13 mouse cellular contexts compared by ENCODE assay signal in the genomic region with DNA sequence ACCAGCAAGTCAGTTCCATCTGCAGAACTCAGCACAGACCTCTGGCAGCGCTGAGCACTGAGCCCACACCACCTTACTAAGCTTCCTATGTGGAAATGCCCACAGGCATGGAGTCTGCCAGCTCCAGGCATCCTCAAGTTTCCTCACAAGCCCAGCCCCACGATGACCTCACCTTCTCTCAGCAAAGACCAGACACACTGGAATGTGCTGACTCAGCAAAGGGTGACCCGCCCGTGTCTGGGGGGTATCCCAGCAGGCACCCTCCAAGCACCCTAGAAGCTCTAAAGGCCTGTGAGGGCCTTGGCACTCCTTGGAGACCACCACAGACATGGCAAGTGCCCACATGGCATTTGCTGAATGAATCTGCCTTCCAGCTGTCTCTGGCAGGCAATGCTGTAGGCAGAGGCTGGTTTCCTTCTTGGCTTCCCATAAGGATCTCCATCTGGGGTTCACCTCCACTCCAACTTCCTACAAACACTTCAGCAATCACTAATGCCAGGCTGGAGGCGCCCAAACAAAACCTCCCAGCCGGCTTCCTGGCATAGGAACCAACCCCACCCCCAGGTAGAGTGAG. TPM values are rescaled to one million over a fixed set of nuclear protein-coding genes. Genes with fewer than 3 reads are reported as not detected.
DNase-seq lines count a peak whose midpoint lies in the region; ATAC-seq lines count a peak whose summit lies in the region.
"Had no signal": no experiment of that assay in that cellular context is flagged by ENCODE, and none has a peak within 500 bp of the region (broad histone marks: within the 10 kb centered on the region; RNA-seq: fewer than 3 reads in every experiment).

No protein-coding gene starts in this region.

- H3K9me3 ChIP-seq in stomach, embryonic 15.5 days: no peaks in the 10 kb centered on the region
- H3K9me3 ChIP-seq: megakaryocyte, embryonic 14.5 days had no signal

- H3K27me3 ChIP-seq in stomach, embryonic 15.5 days (replicated peaks): no peaks in the 10 kb centered on the region

- WGBS in stomach, embryonic 15.5 days: 68% methylated on average over 6 of the region's 6 CpGs

- peak; percentile 57 for ATAC-seq in frontal cortex, adult (ENCODE audit: low TSS enrichment)
- ATAC-seq in stomach, embryonic 15.5 days (ENCODE audit: insufficient read depth, low FRiP score, low read depth): 0 out of 2 replicates have a peak, but pooled peaks have one; percentile 13
- ATAC-seq: activated CD4-positive, CD25-positive, alpha-beta regulatory T cell, adult 4 months had no signal

- H3K4me3 ChIP-seq in stomach, embryonic 15.5 days (replicated peaks): no peak overlapping the region
- H3K4me3 ChIP-seq: megakaryocyte, embryonic 14.5 days had no signal

- 0 out of 2 replicates have a peak overlapping the region, but pooled peaks have one; percentile 4 for H3K27ac ChIP-seq in stomach, embryonic 15.5 days

- H3K4me2 ChIP-seq in stomach, embryonic 15.5 days: no peak overlapping the region

- intact Hi-C loops in gastrocnemius, postnatal 14 days (cut with DNase I; ENCODE audit: low total_unique reads): no loop called here

- no peak overlapping the region for H3K9ac ChIP-seq in stomach, embryonic 15.5 days

- peaks cover 34% of the 10 kb centered on the region for H3K4me1 ChIP-seq in stomach, embryonic 15.5 days

- no peaks in the 10 kb centered on the region for H3K36me3 ChIP-seq in stomach, embryonic 15.5 days

- DNase-seq in frontal cortex, postnatal 14 days (ENCODE audit: low spot score in 2 of 2): no peak
- DNase-seq in right cerebral cortex, adult 18-20 months: peak; percentile 65
- DNase-seq in right cerebral cortex, postnatal 4 days: no peak
- DNase-seq in gastrocnemius, postnatal 14 days: peak; percentile 62
- no peak for DNase-seq in cerebellum, adult 11 months
- DNase-seq in kidney, adult 8-10 months: no peak
- DNase-seq: cerebellum, adult 11-12 months; heart, adult 18-20 months; kidney, adult 18-20 months had no signal

RNA-seq across cellular contexts. Expression of a gene that starts 17.9 kb away (rescaled TPM):
- 1 to 10 TPM; 8.3 to 8.7 TPM for total RNA-seq in gastrocnemius, postnatal 14 days (2021)
- polyA plus RNA-seq in stomach, embryonic 15.5 days (2015; fragmentation: Nextera tagmentation; extraction: Ambion mirVana): 13.7 TPM in 2 replicates

Comparison
In these comparisons a context has a peak if more than half of its experiments do, and no peak if none do; other contexts are left out.
1. DNase-seq: peak in right cerebral cortex, adult 18-20 months (single experiment) and gastrocnemius, postnatal 14 days (single experiment); none in frontal cortex, postnatal 14 days (0 of 2), right cerebral cortex, postnatal 4 days (single experiment), cerebellum, adult 11 months (single experiment) and kidney, adult 8-10 months (0 of 2).